Mouse (Mus musculus) thymus, postnatal 36 days (tissue): Measurements from ENCODE around the gene Supt6.

ENCODE experiments used
- DNase-seq, 2 experiments: peaks; one replicate each; pipeline ENCODE4 v3.0.0; 2022; ENCODE audit warnings: mixed read lengths in 2 of 2

Supt6 gene

GRCm38 (mm10) chr11:78165761-78166109 lies 80.1 kb downstream of the Supt6 start:
- DNase-seq, result no peak

- DNase-seq, result peak; percentile 89 to 90
Measured at GRCm38 (mm10) chr11:78164924-78165760, 80.6 kb downstream of the Supt6 start, which contains the start of gene Traf4. TSS of gene Traf4 (minus strand) at chr11:78165589.

GRCm38 (mm10) chr11:78164604-78164923 lies 81.2 kb downstream of the Supt6 start:
- no peak for DNase-seq

GRCm38 (mm10) chr11:78163681-78164603 lies 81.8 kb downstream of the Supt6 start:
- DNase-seq, result peak; percentile 76 to 85

GRCm38 (mm10) chr11:78163045-78163444 lies 82.7 kb downstream of the Supt6 start:
- DNase-seq, result no peak

GRCm38 (mm10) chr11:78162504-78162903 lies 83.3 kb downstream of the Supt6 start:
- DNase-seq, result peak in 1 of 2 experiments; percentile 22

- DNase-seq, result peak in 1 of 2 experiments; percentile 15
Measured at GRCm38 (mm10) chr11:78161968-78162367, 83.8 kb downstream of the Supt6 start.

GRCm38 (mm10) chr11:78161169-78161568 lies 84.6 kb downstream of the Supt6 start:
- no peak for DNase-seq

GRCm38 (mm10) chr11:78160675-78161074 lies 85.1 kb downstream of the Supt6 start:
- DNase-seq, result no peak

GRCm38 (mm10) chr11:78160171-78160570 lies 85.6 kb downstream of the Supt6 start:
- peak in 1 of 2 experiments; percentile 13 for DNase-seq

GRCm38 (mm10) chr11:78159557-78159956 lies 86.2 kb downstream of the Supt6 start:
- DNase-seq, result peak in 1 of 2 experiments; percentile 40

- DNase-seq, result peak; percentile 74 to 77
Measured at GRCm38 (mm10) chr11:78159096-78159495, 86.7 kb downstream of the Supt6 start.
